Mouse (Mus musculus) heart, postnatal 0 days (tissue): Measurements from ENCODE around the gene Psg20. TPM values are rescaled to one million over a fixed set of nuclear protein-coding genes. Genes with fewer than 3 reads are reported as not detected.

ENCODE experiments used
- polyA plus RNA-seq: library from polyadenylated mRNA; unstranded; fragments of >200 nt; fragmentation: Nextera tagmentation; extraction: Ambion mirVana; gene quantifications from 2 replicates; pipeline ENCODE4 v1.2.1, GENCODE M21; 2015
- total RNA-seq: library from RNA; depleted of rRNA; stranded (reverse); fragments of >200 nt; gene quantifications from 2 replicates; pipeline ENCODE4 v1.2.3, GENCODE M21; 2014; ENCODE audit warnings: low replicate concordance; rRNA removed

Gene Psg20
- total and polyA plus RNA-seq, 2 experiments from 2014 or later = not detected

Other genes with a start within 250 kb of the Psg20 start
- not detected in 2 replicates for gene Psg26, start 202.0 kb downstream of the Psg20 start, total RNA-seq
- gene Psg26, start 202.0 kb downstream of the Psg20 start, polyA plus RNA-seq = not detected in 2 replicates
- gene Psg25, start 153.9 kb downstream of the Psg20 start, total RNA-seq = not detected in 2 replicates
- gene Psg25, start 153.9 kb downstream of the Psg20 start, polyA plus RNA-seq = not detected in 2 replicates
- gene Psg27, start 118.9 kb downstream of the Psg20 start, total RNA-seq = not detected in 2 replicates
- not detected in 2 replicates for gene Psg27, start 118.9 kb downstream of the Psg20 start, polyA plus RNA-seq
- gene Psg23, start 69.7 kb downstream of the Psg20 start, total RNA-seq = not detected in 2 replicates
- not detected in 2 replicates for gene Psg23, start 69.7 kb downstream of the Psg20 start, polyA plus RNA-seq
- gene Psg21, start 29.5 kb downstream of the Psg20 start, total RNA-seq = not detected in 2 replicates
- gene Psg21, start 29.5 kb downstream of the Psg20 start, polyA plus RNA-seq = not detected in 2 replicates
- gene Psg22, start 31.9 kb upstream of the Psg20 start, total RNA-seq = not detected in 2 replicates
- 0.05 TPM in 1 of 2 replicates, not detected in the other for gene Psg22, start 31.9 kb upstream of the Psg20 start, polyA plus RNA-seq
- gene Psg19, start 112.3 kb upstream of the Psg20 start, total RNA-seq = not detected in 2 replicates
- not detected in 2 replicates for gene Psg19, start 112.3 kb upstream of the Psg20 start, polyA plus RNA-seq
- gene Psg17, start 135.4 kb upstream of the Psg20 start, total RNA-seq = not detected in 2 replicates
- gene Psg17, start 135.4 kb upstream of the Psg20 start, polyA plus RNA-seq = not detected in 2 replicates
- gene Mill2, start 153.8 kb upstream of the Psg20 start, total RNA-seq = 0.34 and 3.0 TPM in 2 replicates
- gene Mill2, start 153.8 kb upstream of the Psg20 start, polyA plus RNA-seq = 0.86 and 1.2 TPM in 2 replicates
- 1.4 TPM in 1 of 2 replicates, not detected in the other for gene Pglyrp1, start 185.1 kb upstream of the Psg20 start, total RNA-seq
- gene Pglyrp1, start 185.1 kb upstream of the Psg20 start, polyA plus RNA-seq = 1.8 and 6.9 TPM in 2 replicates
- gene Ccdc61, start 224.2 kb upstream of the Psg20 start, total RNA-seq = 26.9 and 30.9 TPM in 2 replicates
- gene Ccdc61, start 224.2 kb upstream of the Psg20 start, polyA plus RNA-seq = 12.7 and 15.5 TPM in 2 replicates
- 0.61 and 1.3 TPM in 2 replicates for gene Nova2, start 239.7 kb upstream of the Psg20 start, total RNA-seq
- gene Nova2, start 239.7 kb upstream of the Psg20 start, polyA plus RNA-seq = 0.37 and 0.41 TPM in 2 replicates